Mouse (Mus musculus) brain, adult 10 weeks (tissue): ENCODE data around the gene Calhm5. TPM values are rescaled to one million over a fixed set of nuclear protein-coding genes. Genes with fewer than 3 reads are reported as not detected.

Source experiments
- polyA plus RNA-seq: library from polyadenylated mRNA; stranded (reverse); fragments of 350-450 nt; fragmentation: Illumina TruSeq; extraction: RNeasy Lipid Tissue Mini Kit (QIAGEN cat#74804); gene quantifications from one replicate; pipeline ENCODE4 v1.2.3, GENCODE M21; 2015; ENCODE audit warnings: low read depth, low replicate concordance

Gene Calhm5
- 3.0 TPM for polyA plus RNA-seq

GRCm38 (mm10) chr10:34096418-34096883 is at the start of gene Calhm5:
TSS of gene Calhm5 (minus strand) at chr10:34096519.

GRCm38 (mm10) chr10:34127392-34128378 is 31.4 kb upstream of the Calhm5 start, which contains the start of gene Calhm6:
TSS of gene Calhm6 (minus strand) at chr10:34127984.

GRCm38 (mm10) chr10:34044210-34044609 is 52.1 kb downstream of the Calhm5 start, which contains the start of gene Calhm4:
TSS of gene Calhm4 (minus strand) at chr10:34044310.

Other genes starting within 250 kb of the Calhm5 start
- gene Sult3a1, start 238.8 kb downstream of the Calhm5 start, polyA plus RNA-seq, result not detected
- gene Rsph4a, start 191.4 kb downstream of the Calhm5 start, polyA plus RNA-seq, result 3.5 TPM
- 11.7 TPM for gene Zup1, start 145.2 kb downstream of the Calhm5 start, polyA plus RNA-seq
- 102 TPM for gene Rwdd1, start 76.9 kb downstream of the Calhm5 start, polyA plus RNA-seq
- not detected for gene Trappc3l, start 58.9 kb downstream of the Calhm5 start, polyA plus RNA-seq
- gene Calhm4, start 52.2 kb downstream of the Calhm5 start, polyA plus RNA-seq, result not detected
- gene Calhm6, start 31.5 kb upstream of the Calhm5 start, polyA plus RNA-seq, result 0.88 TPM
- gene Dse, start 111.2 kb upstream of the Calhm5 start, polyA plus RNA-seq, result 3.2 TPM
- 142 TPM for gene Tspyl1, start 185.7 kb upstream of the Calhm5 start, polyA plus RNA-seq
- gene Tspyl4, start 200.9 kb upstream of the Calhm5 start, polyA plus RNA-seq, result 548 TPM